Mouse (Mus musculus): Measurements from ENCODE around the gene Il4i1.

Il4i1 gene

DNA sequence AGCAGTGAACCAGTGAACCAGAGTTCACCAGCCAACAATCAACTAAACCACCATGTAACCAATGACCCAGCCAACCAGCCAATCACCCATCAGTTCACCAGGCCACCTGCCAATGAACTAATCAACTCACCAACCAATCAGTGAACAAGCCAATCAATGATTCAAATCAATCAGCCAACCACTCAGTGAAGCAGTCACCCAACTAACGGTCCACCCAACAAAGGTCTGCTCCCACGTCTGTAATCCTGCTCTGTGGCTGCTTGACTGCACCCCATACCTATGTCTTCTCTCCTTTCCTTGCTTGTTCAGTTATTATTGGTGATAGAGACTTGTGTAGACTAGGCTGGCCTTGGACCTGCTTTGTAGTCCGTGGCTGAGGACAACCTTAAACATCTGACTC is 2.2 kb upstream of the Il4i1 start:
- Histone ChIP-seq H3K27me3 (ENCODE audit: control insufficient read depth, insufficient read depth, low read length, poor library complexity, severe bottlenecking) (no peaks in the 10 kb centered on the region), H3K36me3 (ENCODE audit: control insufficient read depth, insufficient read depth, low read length, poor library complexity, severe bottlenecking) (no peaks in the 10 kb centered on the region)
- DNase-seq (ENCODE audit: low read depth, low spot score), result no peak

- H3K36me3 ChIP-seq (ENCODE audit: control insufficient read depth, insufficient read depth, low read length, poor library complexity, severe bottlenecking), result no peaks in the 10 kb centered on the region
- DNase-seq (ENCODE audit: low read depth, low spot score), result no peak
These were observed 1.8 kb upstream of the Il4i1 start for GRCm38 (mm10) chr7:44814423-44814822.

GRCm38 (mm10) chr7:44814952-44815553 is 1.1 kb upstream of the Il4i1 start:
- no peaks in the 10 kb centered on the region for H3K36me3 ChIP-seq (ENCODE audit: control insufficient read depth, insufficient read depth, low read length, poor library complexity, severe bottlenecking)
- DNase-seq (ENCODE audit: low read depth, low spot score), result no peak
- H3K27me3 ChIP-seq (ENCODE audit: control insufficient read depth, insufficient read depth, low read length, poor library complexity, severe bottlenecking), result no peaks in the 10 kb centered on the region

More at GRCm38 (mm10) chr7:44814423-44814822, 1.8 kb upstream of the Il4i1 start:
- H3K27me3 ChIP-seq (ENCODE audit: control insufficient read depth, insufficient read depth, low read length, poor library complexity, severe bottlenecking), result no peaks in the 10 kb centered on the region

GRCm38 (mm10) chr7:44816470-44817021 is 359 bp downstream of the Il4i1 start, which contains the start of gene Atf5:
Gene Atf5, minus strand, starts transcription at chr7:44816658.
- Histone ChIP-seq H3K27me3 (ENCODE audit: control insufficient read depth, insufficient read depth, low read length, poor library complexity, severe bottlenecking) (no peaks in the 10 kb centered on the region), H3K36me3 (ENCODE audit: control insufficient read depth, insufficient read depth, low read length, poor library complexity, severe bottlenecking) (no peaks in the 10 kb centered on the region)
- no peak for DNase-seq (ENCODE audit: low read depth, low spot score)

DNA sequence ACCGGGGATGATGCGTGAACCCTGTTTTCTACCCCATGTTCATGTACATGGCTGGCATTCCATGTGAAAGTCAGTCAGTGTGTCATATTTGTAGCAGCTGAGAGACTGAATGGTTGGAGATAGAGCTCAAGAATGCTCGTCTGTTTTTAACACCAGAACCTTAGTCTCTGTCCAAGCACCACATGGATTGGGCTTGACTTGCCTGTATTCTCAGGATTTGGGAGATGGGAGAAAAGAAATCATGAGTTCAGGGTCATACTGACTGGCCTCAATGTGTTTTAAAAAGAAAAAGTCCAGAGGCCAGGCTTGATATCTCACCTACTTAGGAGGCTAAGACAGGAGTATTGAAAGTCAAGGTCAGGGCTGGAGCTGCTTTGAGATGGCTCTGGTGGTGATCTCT is 1.3 kb downstream of the Il4i1 start:
- no peak for DNase-seq (ENCODE audit: low read depth, low spot score)
- no peaks in the 10 kb centered on the region for H3K27me3 ChIP-seq (ENCODE audit: control insufficient read depth, insufficient read depth, low read length, poor library complexity, severe bottlenecking)
- no peaks in the 10 kb centered on the region for H3K36me3 ChIP-seq (ENCODE audit: control insufficient read depth, insufficient read depth, low read length, poor library complexity, severe bottlenecking)

DNA sequence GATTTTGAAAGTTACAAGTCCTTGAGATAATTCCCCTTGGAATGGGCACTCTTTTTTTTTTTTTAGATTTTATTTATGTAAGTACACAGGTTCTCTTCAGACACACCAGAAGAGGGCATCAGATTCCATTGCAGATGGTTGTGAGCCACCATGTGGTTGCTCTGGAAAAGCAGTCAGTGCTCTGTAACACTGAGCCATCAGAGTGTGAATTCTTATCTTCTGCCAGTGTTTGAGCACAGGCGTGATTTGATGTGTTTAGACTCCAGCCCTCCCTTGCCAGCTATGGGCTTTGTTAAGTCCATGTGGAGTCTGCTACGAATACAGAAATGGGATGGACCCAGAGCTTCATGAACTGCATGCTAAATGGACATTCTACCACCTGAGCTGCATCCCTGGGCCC is 2.0 kb downstream of the Il4i1 start:
- DNase-seq (ENCODE audit: low read depth, low spot score), result no peak
- Histone ChIP-seq H3K36me3 (ENCODE audit: control insufficient read depth, insufficient read depth, low read length, poor library complexity, severe bottlenecking) (no peaks in the 10 kb centered on the region), H3K27me3 (ENCODE audit: control insufficient read depth, insufficient read depth, low read length, poor library complexity, severe bottlenecking) (no peaks in the 10 kb centered on the region)

GRCm38 (mm10) chr7:44818751-44819235 is 2.6 kb downstream of the Il4i1 start:
- no peak for DNase-seq (ENCODE audit: low read depth, low spot score)
- H3K36me3 ChIP-seq (ENCODE audit: control insufficient read depth, insufficient read depth, low read length, poor library complexity, severe bottlenecking), result no peaks in the 10 kb centered on the region
- H3K27me3 ChIP-seq (ENCODE audit: control insufficient read depth, insufficient read depth, low read length, poor library complexity, severe bottlenecking), result no peaks in the 10 kb centered on the region

- H3K27me3 ChIP-seq (ENCODE audit: control insufficient read depth, insufficient read depth, low read length, poor library complexity, severe bottlenecking), result no peaks in the 10 kb centered on the region
- no peak for DNase-seq (ENCODE audit: low read depth, low spot score)
These were observed 3.2 kb downstream of the Il4i1 start for GRCm38 (mm10) chr7:44819391-44819790.

GRCm38 (mm10) chr7:44819863-44820262 is 3.7 kb downstream of the Il4i1 start:
- DNase-seq (ENCODE audit: low read depth, low spot score), result no peak
- H3K27me3 ChIP-seq (ENCODE audit: control insufficient read depth, insufficient read depth, low read length, poor library complexity, severe bottlenecking), result no peaks in the 10 kb centered on the region
- no peaks in the 10 kb centered on the region for H3K36me3 ChIP-seq (ENCODE audit: control insufficient read depth, insufficient read depth, low read length, poor library complexity, severe bottlenecking)

More at GRCm38 (mm10) chr7:44819391-44819790, 3.2 kb downstream of the Il4i1 start:
- H3K36me3 ChIP-seq (ENCODE audit: control insufficient read depth, insufficient read depth, low read length, poor library complexity, severe bottlenecking), result no peaks in the 10 kb centered on the region

- Histone ChIP-seq H3K36me3 (ENCODE audit: control insufficient read depth, insufficient read depth, low read length, poor library complexity, severe bottlenecking) (no peaks in the 10 kb centered on the region), H3K27me3 (ENCODE audit: control insufficient read depth, insufficient read depth, low read length, poor library complexity, severe bottlenecking) (no peaks in the 10 kb centered on the region)
- DNase-seq (ENCODE audit: low read depth, low spot score), result no peak
These were observed 4.3 kb downstream of the Il4i1 start for GRCm38 (mm10) chr7:44820525-44820924.

GRCm38 (mm10) chr7:44821666-44822448 is 5.7 kb downstream of the Il4i1 start:
- H3K36me3 ChIP-seq (ENCODE audit: control insufficient read depth, insufficient read depth, low read length, poor library complexity, severe bottlenecking), result no peaks in the 10 kb centered on the region
- DNase-seq (ENCODE audit: low read depth, low spot score), result peak; percentile 57
- H3K27me3 ChIP-seq (ENCODE audit: control insufficient read depth, insufficient read depth, low read length, poor library complexity, severe bottlenecking), result no peaks in the 10 kb centered on the region

GRCm38 (mm10) chr7:44823409-44823808 is 7.2 kb downstream of the Il4i1 start:
- no peaks in the 10 kb centered on the region for H3K27me3 ChIP-seq (ENCODE audit: control insufficient read depth, insufficient read depth, low read length, poor library complexity, severe bottlenecking)
- no peaks in the 10 kb centered on the region for H3K36me3 ChIP-seq (ENCODE audit: control insufficient read depth, insufficient read depth, low read length, poor library complexity, severe bottlenecking)
- peak; percentile 64 for DNase-seq (ENCODE audit: low read depth, low spot score)

- DNase-seq (ENCODE audit: low read depth, low spot score), result peak; percentile 89
- Histone ChIP-seq H3K36me3 (ENCODE audit: control insufficient read depth, insufficient read depth, low read length, poor library complexity, severe bottlenecking) (no peaks in the 10 kb centered on the region; the same call in 1 of the 2 replicates), H3K27me3 (ENCODE audit: control insufficient read depth, insufficient read depth, low read length, poor library complexity, severe bottlenecking) (no peaks in the 10 kb centered on the region)
These were observed 8.7 kb downstream of the Il4i1 start for GRCm38 (mm10) chr7:44824872-44825271.

- DNase-seq (ENCODE audit: low read depth, low spot score), result no peak
- H3K27me3 ChIP-seq (ENCODE audit: control insufficient read depth, insufficient read depth, low read length, poor library complexity, severe bottlenecking), result no peaks in the 10 kb centered on the region
- peaks cover 5% of the 10 kb centered on the region for H3K36me3 ChIP-seq (ENCODE audit: control insufficient read depth, insufficient read depth, low read length, poor library complexity, severe bottlenecking)
These were observed 10.6 kb downstream of the Il4i1 start for GRCm38 (mm10) chr7:44826771-44827170.

GRCm38 (mm10) chr7:44828706-44829105 is 12.5 kb downstream of the Il4i1 start:
- no peaks in the 10 kb centered on the region for H3K27me3 ChIP-seq (ENCODE audit: control insufficient read depth, insufficient read depth, low read length, poor library complexity, severe bottlenecking)
- DNase-seq (ENCODE audit: low read depth, low spot score), result no peak
- H3K36me3 ChIP-seq (ENCODE audit: control insufficient read depth, insufficient read depth, low read length, poor library complexity, severe bottlenecking), result peaks cover 5% of the 10 kb centered on the region

Data from splenic B cell, adult 2 months (primary cell).